Mouse (Mus musculus): Measurements from ENCODE around the gene Mrps23.

Gene Mrps23

DNA sequence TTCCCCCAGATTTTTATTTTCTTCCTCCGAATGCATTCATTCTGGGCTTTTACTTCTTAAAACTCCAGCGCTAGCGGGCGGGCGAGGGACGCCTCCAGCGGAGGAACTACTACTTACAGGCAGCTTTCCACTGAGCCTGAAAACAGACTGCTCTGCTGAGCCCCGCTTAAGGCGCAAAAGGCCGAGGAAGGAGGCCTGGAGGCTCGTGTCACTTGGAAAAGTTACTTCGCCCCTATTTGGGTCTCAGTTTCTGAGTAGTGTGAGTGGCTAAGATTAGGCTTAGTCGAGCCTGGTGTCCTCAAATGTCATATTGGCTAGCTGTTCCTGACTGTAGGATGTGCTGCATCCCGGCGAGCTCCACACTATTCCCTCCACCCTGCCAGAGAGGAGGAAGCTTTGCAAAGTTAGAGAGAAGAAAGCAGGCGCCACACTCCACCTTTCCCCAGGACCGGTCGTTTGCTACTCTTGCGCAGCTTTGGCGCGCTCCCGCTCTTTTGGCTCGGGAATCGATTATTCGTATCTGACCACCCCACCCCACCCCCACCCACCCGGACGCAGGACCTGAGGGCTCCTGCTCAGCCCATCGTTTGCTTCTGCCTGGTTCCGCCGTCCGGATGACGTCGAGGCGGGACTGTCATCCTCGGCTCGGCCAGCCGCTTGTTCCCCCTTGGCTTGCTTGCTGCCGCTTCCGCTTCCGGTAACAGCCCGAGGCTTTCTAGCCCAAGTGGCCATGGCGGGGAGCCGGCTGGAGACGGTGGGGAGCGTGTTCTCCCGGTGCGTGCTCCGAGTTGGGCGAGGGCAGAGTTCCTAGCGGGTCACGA lies at the start of gene Mrps23:
Gene Mrps23 (plus strand): TSS at position 677 of the 821 bp plus-strand sequence.
- peak; percentile 72 for DNase-seq (ENCODE audit: low spot score)

DNA sequence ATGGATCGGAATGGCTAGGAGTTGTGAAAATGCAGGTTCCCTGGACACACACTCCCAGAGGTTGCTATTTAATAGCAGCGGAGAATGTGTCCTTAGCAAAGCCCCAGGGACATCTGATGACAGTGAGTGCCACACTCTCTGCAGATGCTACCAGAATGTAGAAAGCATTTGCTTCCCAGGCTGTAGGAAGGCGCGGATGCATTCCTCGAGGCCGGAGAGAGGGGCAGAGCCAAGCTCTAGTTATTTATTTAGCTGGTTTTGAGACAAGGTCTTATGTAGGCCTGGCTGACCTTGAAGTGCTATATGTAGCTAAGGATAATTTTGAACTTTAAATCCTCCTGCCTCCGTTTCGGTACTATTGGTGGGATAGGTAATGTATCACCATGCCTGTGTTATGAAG lies 49.7 kb upstream of the Mrps23 start:
- DNase-seq (ENCODE audit: low spot score), result no peak

DNA sequence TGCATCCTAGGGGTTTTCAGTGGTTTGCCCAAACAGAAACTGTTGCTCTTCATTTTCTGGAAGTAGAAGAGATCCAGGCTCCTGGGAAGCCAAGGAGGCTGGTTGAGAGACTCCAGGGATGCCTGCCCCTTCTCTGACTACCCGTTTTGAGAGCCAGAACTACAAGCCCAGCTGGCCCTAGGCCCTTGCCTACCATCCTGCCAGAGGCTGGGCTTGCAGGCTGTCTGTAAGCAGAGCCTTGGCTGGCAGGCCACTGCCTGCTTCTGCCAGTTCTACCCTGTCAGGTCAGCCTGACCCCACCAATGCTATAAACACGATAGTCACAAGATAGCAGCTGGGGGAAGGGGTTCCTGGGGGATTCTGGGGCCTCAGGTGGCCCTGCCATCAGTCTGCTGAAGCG lies 48.7 kb upstream of the Mrps23 start:
- DNase-seq (ENCODE audit: low spot score), result no peak

DNA sequence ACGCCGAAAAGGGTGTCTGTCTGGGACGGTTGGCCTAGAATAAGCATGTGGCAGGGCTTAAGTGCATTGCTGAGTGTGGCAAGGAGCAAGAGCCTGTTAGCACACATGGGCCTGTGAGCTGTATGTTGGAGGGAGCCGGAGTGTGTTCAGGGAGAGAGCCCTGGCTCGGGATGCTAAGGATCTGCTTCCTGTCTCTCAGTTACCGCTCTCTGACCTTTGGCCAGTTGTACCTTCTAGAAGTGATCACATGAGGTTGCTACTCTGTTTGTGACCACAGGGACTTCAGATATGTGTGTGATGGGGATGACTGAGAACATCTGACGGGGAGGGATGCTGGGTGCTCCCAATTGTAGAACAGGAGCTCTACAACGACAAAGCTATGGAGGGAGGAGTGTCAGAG lies 48.2 kb upstream of the Mrps23 start:
- no peak for DNase-seq (ENCODE audit: low spot score)

DNA sequence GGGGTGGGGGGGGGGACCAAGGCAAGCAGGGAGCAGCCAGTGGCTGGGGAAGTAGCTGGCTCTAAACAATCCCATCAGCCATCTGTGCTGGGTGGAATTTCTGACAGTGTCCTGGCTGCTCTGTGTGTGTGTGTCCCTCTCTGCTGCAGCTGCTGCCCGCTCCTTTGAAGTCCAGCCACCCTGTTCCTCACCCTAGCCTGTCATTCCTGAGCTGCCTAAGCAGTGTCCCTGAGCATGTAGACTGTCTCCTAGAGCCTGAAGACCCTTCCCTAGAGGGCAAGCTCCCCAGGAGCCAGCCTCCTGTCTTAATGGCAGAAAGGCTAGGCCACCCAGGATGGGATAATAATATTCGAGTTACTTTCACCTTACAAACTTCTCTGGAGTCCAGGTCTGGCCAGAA lies 47.8 kb upstream of the Mrps23 start:
- no peak for DNase-seq (ENCODE audit: low spot score)

DNA sequence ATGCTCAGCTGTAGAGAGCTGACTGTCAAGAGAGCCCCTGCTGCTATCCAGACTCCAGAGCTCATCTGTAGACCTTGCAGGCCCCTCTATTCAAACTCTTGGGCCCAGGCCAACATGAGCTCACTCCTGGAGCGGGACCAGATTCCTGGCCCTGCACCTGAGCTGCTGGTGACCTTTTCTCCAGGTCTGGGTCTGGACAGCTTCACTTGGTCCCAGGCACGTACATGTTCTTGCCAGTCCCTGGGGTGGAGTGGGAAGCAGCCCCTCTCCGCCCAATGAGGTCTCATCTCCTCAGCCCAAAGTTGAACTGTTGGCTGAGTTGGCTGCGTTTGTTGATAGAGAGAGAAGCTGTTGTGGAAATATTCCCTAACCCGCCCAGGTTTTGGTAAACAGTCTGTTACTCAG lies 45.3 kb upstream of the Mrps23 start:
- no peak for DNase-seq (ENCODE audit: low spot score)

DNA sequence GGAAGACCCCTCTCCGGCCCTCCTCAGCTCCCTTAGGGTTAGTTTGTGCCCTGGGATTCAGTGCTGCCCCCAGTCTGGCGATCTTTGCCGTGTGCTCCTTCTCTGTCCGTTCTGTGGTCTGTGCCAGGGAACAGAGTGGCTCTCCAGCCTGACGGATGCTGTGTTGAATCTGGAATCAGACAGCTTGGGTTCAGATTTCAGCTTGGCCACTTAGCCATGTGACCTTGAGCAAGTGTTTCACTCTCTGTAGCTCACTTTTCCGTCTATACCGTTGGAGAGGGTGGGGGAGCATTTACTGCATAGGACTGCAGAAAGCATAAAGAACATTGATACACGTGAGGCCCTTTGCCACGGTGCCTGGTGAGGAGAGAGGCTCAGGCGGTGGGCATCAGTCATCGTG lies 44.8 kb upstream of the Mrps23 start:
- no peak for DNase-seq (ENCODE audit: low spot score)

DNA sequence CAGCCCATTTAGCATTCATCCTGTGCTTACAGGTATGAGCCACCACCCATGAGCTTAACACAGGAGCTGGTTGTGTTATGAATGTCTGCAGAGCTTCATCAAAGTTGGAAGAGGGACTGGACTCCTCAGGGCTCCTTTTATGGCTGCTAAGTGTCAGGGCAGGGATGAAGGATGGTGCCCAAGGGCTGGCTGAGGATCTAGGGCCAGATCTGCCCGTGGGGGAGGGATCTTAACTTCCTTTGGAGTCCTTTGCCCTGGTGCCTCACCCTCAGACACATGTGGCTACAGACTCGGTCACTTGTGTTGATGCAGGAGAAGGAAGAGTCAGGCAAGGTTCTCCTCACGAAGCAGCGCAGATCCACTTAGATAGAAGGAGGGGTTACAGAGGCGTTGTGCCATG lies 43.9 kb upstream of the Mrps23 start:
- no peak for DNase-seq (ENCODE audit: low spot score)

DNA sequence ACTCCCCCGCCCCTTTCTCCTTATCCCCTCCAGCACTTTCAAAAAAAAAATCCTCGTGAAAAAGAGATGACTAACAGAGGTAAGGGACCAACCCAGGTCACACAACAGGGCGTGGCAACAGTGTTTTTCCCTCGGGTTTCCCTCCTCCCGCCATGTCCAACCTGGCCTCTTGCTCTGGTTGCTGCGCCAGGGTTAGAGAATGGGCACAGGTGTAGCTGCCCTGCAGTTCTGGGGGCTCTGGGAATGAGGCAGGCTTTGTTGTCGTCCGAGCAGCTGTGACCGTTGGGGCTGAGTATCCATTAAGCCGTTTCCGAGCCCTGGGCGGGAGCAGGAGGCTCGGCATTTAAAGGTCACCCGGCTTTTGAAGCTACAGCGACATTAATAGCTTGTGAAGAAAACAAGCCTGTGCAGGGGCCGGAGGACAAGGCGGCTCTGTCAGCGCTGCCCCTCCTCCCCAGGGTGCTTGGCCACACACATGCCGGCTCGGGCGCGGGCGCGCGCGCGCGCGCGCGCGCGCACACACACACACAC lies 43.1 kb upstream of the Mrps23 start:
- no peak for DNase-seq (ENCODE audit: low spot score)

DNA sequence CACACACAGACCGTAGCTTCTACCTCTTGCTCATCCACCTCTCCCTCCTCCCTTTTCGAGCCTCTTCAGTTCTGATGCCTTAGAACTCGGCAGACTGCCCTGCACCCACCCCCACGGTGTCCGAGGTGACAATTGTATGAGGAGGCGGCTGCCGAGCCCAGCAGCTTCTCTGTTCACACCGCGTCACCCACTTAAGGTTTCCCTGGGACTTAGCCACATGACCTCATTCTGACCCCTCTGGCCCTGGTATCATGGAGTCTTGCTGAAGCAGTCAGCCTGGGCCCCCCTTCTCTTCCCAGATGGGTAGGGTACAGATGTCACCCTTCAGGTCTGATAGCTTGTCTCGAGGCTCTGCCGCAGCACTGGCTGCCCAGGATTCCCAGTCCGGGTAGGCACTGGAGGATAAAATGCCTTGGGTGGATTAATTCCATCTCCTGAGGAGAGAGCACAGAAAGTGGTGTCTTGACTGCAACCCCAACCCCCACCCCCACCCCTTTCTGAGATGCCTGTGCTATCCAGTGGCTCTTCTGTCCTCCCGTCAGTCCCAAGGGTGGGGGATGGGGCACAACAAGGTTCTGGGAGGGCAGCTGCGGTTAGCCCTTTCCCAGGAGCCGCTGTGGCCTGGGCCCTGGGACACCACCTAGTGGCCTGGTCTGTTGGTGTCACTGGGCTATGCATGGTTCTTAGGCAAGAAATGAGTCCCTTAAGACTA lies 42.4 kb upstream of the Mrps23 start:
- peak; percentile 70 for DNase-seq (ENCODE audit: low spot score)

DNA sequence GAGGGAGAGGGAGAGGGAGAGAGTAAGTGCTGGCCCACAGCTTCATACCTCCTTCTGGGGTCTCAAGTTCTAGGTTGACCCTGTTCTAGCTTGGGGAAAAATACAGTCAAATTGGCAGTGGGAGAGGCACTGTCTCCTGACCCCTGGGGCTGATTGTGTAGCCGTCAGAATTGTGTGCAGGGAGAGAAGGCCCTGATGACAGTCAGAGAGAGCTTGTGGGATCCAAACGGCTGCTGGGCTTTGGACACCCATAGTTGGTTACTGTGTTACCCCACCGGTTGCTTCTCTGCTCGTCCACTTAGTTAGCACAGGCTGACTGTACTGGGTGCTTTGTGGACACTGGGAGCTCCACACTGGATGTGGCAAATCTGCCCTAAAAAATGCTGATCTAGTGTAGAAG lies 41.4 kb upstream of the Mrps23 start:
- DNase-seq (ENCODE audit: low spot score), result no peak

DNA sequence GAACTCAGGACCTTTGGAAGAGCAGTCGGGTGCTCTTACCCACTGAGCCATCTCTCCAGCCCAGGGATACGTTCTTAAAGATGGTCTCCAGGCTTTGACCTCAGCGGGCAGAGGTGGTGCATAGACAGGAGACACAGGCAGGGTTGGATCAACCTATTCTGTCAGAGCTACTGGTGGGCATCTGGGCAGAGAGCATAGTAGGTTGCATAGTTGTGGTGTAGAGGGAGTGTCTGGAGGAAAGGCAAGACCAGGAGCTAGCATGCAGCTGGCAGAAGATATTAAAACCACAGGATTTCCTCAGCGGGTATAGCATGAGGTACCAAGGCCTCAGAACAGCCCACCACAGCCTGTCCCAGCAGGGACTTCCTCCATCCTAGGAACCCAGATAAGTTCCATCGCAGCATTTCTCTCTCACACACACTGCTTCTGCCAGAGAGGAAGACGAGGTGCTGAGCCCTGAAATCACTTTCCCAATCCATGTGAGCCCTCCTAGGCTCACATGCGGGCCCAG lies 39.9 kb upstream of the Mrps23 start:
- DNase-seq (ENCODE audit: low spot score), result no peak

DNA sequence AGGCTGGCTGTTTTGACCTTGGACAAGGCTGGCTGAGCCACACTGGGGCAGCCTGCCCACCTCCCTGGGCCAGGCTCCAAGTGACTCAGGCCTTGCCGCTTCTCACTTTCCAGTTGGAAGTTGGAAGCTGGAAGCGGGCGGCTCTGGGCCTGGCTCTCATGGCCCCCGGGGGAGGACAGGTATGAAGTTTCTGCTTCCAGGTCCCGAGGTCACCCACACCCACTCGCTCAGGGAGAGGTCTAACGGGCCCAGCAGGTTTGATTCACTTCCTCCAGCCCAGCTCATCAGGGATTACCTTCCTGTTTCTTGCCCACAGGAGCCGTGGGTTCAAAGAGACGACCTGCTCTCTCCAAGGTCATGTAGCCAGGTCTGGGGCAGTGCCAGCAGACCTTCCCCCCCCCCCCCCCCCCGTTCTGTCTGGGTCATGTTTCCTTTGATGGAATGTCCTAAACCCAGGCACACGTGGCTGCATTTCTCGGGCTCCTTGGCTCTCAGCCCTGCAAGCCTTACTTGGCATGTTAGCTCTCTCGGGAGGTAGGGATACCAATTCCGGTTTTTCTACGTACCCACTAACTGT lies 39.3 kb upstream of the Mrps23 start:
- DNase-seq (ENCODE audit: low spot score), result no peak

DNA sequence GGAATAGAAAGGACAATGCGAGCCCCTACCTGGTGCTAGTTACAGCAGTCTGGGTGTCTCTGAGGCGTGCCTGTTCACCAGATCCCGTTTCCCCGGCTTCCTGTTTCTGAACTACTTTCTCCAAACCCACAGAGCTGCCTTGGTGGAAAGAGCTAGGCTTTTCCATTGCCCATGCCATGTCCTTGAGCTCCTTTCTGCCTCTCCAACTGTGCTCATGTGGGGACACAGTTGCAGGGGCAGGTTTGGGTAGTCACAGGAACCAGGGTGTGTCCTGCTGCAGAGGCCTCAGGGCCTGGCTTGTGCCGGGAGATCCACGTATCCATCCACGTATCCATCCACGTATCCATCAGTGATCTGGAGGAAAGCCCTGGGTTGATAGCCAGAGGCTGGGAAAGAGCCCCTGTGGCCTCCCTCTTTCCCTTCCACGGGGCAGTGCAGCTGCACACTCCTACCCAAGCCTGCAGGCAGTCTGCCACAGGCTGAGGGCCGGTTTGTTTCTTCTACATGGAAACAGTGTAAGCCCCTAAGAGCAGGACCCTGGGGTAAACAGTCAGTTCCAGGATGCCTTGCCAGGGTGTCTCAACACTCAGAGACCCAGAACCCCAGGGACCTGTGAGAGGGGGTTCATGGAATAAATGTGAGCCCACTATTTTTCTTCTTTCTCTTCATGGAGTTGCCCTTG lies 38.4 kb upstream of the Mrps23 start:
- no peak for DNase-seq (ENCODE audit: low spot score)

DNA sequence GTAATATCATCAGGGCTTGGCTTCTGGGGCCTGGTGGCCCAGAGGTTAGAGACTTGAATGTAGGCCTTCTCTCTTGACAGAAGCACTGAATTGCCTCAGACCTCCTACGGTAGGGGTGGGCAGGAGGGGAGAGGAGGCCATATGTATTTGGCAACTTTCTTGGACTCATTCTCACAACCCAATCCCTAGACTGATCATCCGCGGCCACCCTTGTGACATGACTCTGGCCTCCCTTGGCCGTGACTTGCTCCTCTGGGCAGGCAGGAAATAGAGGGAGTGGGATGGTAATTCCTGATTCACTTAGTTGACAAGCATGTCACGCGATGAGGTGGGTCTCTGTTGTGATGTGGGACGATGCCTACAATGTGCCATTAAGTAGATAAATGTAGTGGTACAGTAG lies 37.7 kb upstream of the Mrps23 start:
- DNase-seq (ENCODE audit: low spot score), result no peak

DNA sequence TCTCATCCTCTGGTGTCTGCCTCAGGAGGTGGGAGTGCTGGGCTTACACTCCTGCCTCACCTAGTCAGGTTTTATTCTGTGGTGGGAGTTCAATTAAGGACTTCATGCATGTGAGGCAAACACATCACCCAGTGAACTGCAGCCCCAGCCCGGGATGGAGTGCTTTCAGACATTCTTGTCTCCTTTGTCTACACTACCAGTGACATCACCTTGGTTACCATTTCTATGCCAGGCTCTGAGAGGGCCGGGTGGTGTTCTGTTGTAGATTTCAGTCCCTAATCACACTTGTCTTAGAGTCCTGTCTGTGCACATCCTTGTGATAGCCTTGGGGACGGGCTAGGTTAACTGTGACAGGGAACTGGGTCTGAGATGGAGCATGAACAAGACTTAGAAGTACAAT lies 35.6 kb upstream of the Mrps23 start:
- no peak for DNase-seq (ENCODE audit: low spot score)

DNA sequence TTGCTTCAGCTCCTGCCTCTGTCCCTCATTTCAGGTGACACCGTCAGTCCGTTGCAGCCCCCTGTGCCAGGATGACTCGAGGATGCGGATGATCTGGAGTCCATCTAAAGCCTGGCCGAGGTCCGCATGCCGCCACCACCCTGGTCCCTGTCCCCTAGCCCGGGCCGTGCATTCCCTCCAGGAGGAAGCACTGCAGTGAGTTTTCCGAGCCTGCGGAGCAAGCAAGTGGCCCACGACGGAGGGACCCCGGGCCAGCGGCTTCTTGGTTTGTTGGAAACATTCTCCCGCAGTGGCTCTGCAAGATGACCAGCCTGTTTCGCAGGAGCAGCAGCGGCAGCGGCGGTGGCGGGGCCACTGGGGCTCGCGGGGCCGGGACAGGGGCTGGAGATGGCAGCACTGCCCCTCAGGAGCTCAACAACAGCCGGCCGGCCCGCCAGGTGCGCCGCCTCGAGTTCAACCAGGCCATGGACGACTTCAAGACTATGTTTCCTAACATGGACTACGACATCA lies 34.6 kb upstream of the Mrps23 start:
- no peak for DNase-seq (ENCODE audit: low spot score)

DNA sequence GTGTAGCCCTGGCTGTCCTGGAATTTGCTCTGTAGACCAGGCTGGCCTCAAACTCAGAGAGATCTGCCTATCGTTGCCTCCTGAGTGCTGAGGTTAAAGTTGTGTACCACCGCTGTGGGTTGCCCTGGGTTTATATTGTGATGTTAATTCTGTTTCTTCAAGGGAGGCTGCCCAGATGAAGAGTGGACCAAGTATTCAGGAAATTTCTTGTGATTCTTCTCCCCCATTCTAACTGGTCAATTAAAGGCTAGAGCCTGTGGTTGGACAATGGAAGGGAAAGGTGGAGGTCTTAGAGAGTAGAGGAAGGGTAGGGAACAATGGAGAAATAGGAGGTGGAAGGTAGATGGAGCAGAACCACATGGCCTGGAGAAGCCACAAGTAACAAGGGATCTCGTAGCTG lies 33.6 kb upstream of the Mrps23 start:
- DNase-seq (ENCODE audit: low spot score), result no peak

DNA sequence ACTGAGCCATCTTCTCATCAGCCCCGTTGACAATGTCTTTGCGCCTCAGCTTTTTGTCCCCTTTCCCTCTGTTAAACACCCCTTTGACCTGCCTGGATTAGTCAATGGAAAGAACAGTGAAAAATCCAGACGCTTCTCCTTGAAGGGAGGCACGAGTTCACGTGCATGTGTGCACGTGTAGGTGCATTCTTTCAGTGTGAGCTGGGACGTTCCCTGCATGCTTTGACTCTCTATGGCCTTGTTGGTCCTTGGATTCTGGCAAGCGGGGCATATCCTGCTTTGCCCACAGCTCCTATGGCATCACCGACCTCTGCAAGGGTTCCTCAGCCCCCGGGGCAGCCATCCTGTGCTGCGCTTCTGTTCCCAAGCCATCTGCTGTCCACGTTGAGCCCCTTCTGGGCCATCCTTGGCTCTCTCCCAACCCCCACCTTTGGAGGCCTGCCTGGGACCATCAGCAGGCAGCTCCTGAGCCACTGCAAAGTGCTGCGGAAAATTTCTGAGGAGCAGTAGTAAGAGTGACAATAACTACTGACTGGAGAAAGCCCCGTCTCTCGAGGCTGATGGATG lies 32.2 kb upstream of the Mrps23 start:
- DNase-seq (ENCODE audit: low spot score), result no peak

DNA sequence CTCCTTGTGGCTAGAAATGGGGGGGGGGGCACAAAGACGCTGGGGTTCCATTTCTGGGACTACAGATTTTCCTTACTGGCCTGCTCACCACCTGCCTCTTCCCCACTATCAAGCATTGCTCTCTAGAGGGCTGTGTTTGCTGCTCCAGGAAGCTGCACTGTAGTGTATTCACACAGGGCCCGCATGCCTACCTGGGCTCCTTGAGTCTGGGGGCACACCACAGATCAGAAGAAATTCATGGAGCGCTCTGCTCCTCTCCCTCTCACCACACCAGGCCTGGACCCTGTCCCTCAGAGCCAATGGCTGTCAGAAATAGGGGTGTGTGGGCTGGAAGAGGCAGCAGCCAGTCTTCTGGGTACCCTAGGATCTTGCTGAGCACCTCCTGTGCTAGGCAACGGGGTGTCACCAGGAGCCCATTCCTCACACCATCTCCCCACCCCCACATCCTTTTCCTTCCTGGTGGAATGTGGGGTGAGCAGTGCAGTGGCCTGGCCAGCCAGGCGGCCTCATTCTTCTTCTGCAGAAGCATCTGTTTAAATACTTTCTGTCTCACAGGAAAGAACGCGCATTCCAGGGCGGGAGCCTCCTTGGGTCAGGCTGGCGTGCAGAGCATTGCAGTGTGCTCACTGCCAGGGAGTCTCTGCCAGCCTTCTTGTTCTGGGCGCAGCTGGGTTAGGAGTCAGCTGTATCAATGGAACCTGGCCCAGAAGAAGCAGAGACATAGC lies 31.4 kb upstream of the Mrps23 start:
- no peak for DNase-seq (ENCODE audit: low spot score)

Measured in urinary bladder, postnatal 10 days (tissue).